20 mouse cellular contexts compared by ENCODE assay signal in genomic region chr12:109518413-109519021, GRCm38 (mm10).
A peak's percentile ranks its signal among the peaks of the same experiment; 100 is the strongest.
DNase-seq lines count a peak whose midpoint lies in the region; ATAC-seq lines count a peak whose summit lies in the region.
"Had no signal": no experiment of that assay in that cellular context is flagged by ENCODE, and none has a peak within 500 bp of the region (broad histone marks: within the 10 kb centered on the region; RNA-seq: fewer than 3 reads in every experiment).

No protein-coding gene starts in this region.

- H3K36me3 ChIP-seq in heart, embryonic 13.5 days: no peaks in the 10 kb centered on the region
- H3K36me3 ChIP-seq in embryonic facial prominence, embryonic 10.5 days (replicated peaks): no peaks in the 10 kb centered on the region
- no peaks in the 10 kb centered on the region for H3K36me3 ChIP-seq in embryonic facial prominence, embryonic 13.5 days
- no peaks in the 10 kb centered on the region for H3K36me3 ChIP-seq in limb, embryonic 11.5 days (ENCODE audit: control insufficient read depth, insufficient read depth, low read length)
- H3K36me3 ChIP-seq: heart, embryonic 12.5 days; liver, embryonic 13.5 days had no signal

- no peak for DNase-seq in heart, postnatal 10 days
- peak; percentile 51 for DNase-seq in embryonic facial prominence, embryonic 10.5 days (ENCODE audit: low spot score)
- DNase-seq in limb, embryonic 11.5 days (ENCODE audit: low spot score): peak; percentile 55
- DNase-seq in spleen, postnatal 14 days (ENCODE audit: low spot score in 2 of 2): no peak
- DNase-seq in urinary bladder, adult 18-20 months (ENCODE audit: low spot score in 2 of 2): no peak
- DNase-seq in lung, postnatal 4 days: no peak
- DNase-seq: cerebellum, adult 9-10 months; kidney, adult 18-20 months; kidney, postnatal 10 days; liver, embryonic 13.5 days; spleen, adult 18-20 months; thymus, postnatal 25 days had no signal

- no peak for ATAC-seq in heart, embryonic 13.5 days (ENCODE audit: extremely low read depth, insufficient number of reproducible peaks, low FRiP score, low TSS enrichment)
- no peak for ATAC-seq in embryonic facial prominence, embryonic 13.5 days (ENCODE audit: insufficient number of reproducible peaks, insufficient read depth, low FRiP score, low TSS enrichment, low read depth)
- peak; percentile 59; the same call in 1 of the 2 replicates for ATAC-seq in limb, embryonic 11.5 days (ENCODE audit: insufficient number of reproducible peaks, low FRiP score, low TSS enrichment, low read depth)
- ATAC-seq: activated CD4-positive, CD25-positive, alpha-beta regulatory T cell, adult 4 months; forebrain, embryonic 16.5 days; Patski had no signal

- intact Hi-C loops in heart, postnatal 10 days (cut with DNase I): no loop called here

- no peak overlapping the region for H3K4me3 ChIP-seq in heart, embryonic 13.5 days
- H3K4me3 ChIP-seq in embryonic facial prominence, embryonic 10.5 days: no peak overlapping the region
- H3K4me3 ChIP-seq in embryonic facial prominence, embryonic 13.5 days: no peak overlapping the region
- no peak overlapping the region for H3K4me3 ChIP-seq in limb, embryonic 11.5 days (ENCODE audit: low read depth, low read length)
- H3K4me3 ChIP-seq: heart, embryonic 12.5 days; layer of hippocampus, adult 2 months; left cerebral cortex, adult 2 months; liver, embryonic 13.5 days had no signal

- peaks cover 40% of the 10 kb centered on the region for H3K4me1 ChIP-seq in heart, embryonic 13.5 days
- H3K4me1 ChIP-seq in embryonic facial prominence, embryonic 10.5 days: peaks cover 85% of the 10 kb centered on the region
- peaks cover 50% of the 10 kb centered on the region for H3K4me1 ChIP-seq in embryonic facial prominence, embryonic 13.5 days
- H3K4me1 ChIP-seq in limb, embryonic 11.5 days (ENCODE audit: control insufficient read depth, insufficient read depth, low read length): peaks cover 35% of the 10 kb centered on the region

- H3K9ac ChIP-seq in heart, embryonic 13.5 days: peak overlapping the region; percentile 44; the same call in 1 of the 2 replicates
- no peak overlapping the region for H3K9ac ChIP-seq in embryonic facial prominence, embryonic 13.5 days
- H3K9ac ChIP-seq in limb, embryonic 11.5 days (ENCODE audit: low read length): no peak overlapping the region; the same call in 1 of the 2 replicates
- H3K9ac ChIP-seq: heart, embryonic 12.5 days; liver, embryonic 13.5 days had no signal

- 17% methylated on average over 7 of the region's 7 CpGs for WGBS in heart, embryonic 13.5 days
- 8% methylated on average over 7 of the region's 7 CpGs for WGBS in embryonic facial prominence, embryonic 10.5 days
- 8% methylated on average over 7 of the region's 7 CpGs for WGBS in embryonic facial prominence, embryonic 13.5 days
- 2% methylated on average over 7 of the region's 7 CpGs for WGBS in limb, embryonic 11.5 days

- no peaks in the 10 kb centered on the region; the same call in 1 of the 2 replicates for H3K27me3 ChIP-seq in heart, embryonic 13.5 days (replicated peaks)
- H3K27me3 ChIP-seq in embryonic facial prominence, embryonic 10.5 days (replicated peaks; ENCODE audit: low read depth, poor library complexity, severe bottlenecking): no peaks in the 10 kb centered on the region
- H3K27me3 ChIP-seq in embryonic facial prominence, embryonic 13.5 days: no peaks in the 10 kb centered on the region
- H3K27me3 ChIP-seq in limb, embryonic 11.5 days (ENCODE audit: control insufficient read depth, insufficient read depth, low read length): no peaks in the 10 kb centered on the region
- H3K27me3 ChIP-seq: heart, embryonic 12.5 days; liver, embryonic 13.5 days had no signal

- no peak overlapping the region for H3K4me2 ChIP-seq in heart, embryonic 13.5 days
- H3K4me2 ChIP-seq in embryonic facial prominence, embryonic 13.5 days: no peak overlapping the region
- H3K4me2 ChIP-seq in limb, embryonic 11.5 days (ENCODE audit: low read depth, severe bottlenecking): no peak overlapping the region
- H3K4me2 ChIP-seq: heart, embryonic 12.5 days; liver, embryonic 13.5 days had no signal

- no peaks in the 10 kb centered on the region for H3K9me3 ChIP-seq in heart, embryonic 13.5 days
- H3K9me3 ChIP-seq in embryonic facial prominence, embryonic 10.5 days: no peaks in the 10 kb centered on the region
- H3K9me3 ChIP-seq in embryonic facial prominence, embryonic 13.5 days: no peaks in the 10 kb centered on the region
- no peaks in the 10 kb centered on the region for H3K9me3 ChIP-seq in limb, embryonic 11.5 days (ENCODE audit: control insufficient read depth, low read length)
- H3K9me3 ChIP-seq: heart, embryonic 12.5 days; liver, embryonic 13.5 days had no signal

- H3K27ac ChIP-seq in heart, embryonic 13.5 days (replicated peaks): 0 out of 2 replicates have a peak overlapping the region, but pooled peaks have one; percentile 24
- peak overlapping the region; percentile 77 for H3K27ac ChIP-seq in embryonic facial prominence, embryonic 10.5 days (replicated peaks)
- peak overlapping the region; percentile 66 for H3K27ac ChIP-seq in embryonic facial prominence, embryonic 13.5 days
- peak overlapping the region; percentile 76 for H3K27ac ChIP-seq in limb, embryonic 11.5 days (replicated peaks; ENCODE audit: low read depth, low read length)
- H3K27ac ChIP-seq: layer of hippocampus, adult 2 months; left cerebral cortex, adult 2 months; liver, embryonic 13.5 days had no signal

Comparison
In these comparisons a context has a peak if more than half of its experiments do, and no peak if none do; other contexts are left out.
1. H3K27ac ChIP-seq: peak in every context shown above with its lines; median percentile 77 in embryonic facial prominence, embryonic 10.5 days; 76 in limb, embryonic 11.5 days; 66 in embryonic facial prominence, embryonic 13.5 days; 24 in heart, embryonic 13.5 days.
2. DNase-seq: peak in embryonic facial prominence, embryonic 10.5 days (single experiment) and limb, embryonic 11.5 days (single experiment); none in heart, postnatal 10 days (0 of 2), spleen, postnatal 14 days (0 of 2), urinary bladder, adult 18-20 months (0 of 2) and lung, postnatal 4 days (0 of 2).